ENCODE assay signal across 8 mouse cellular contexts in genomic region chr9:77381565-77381964, GRCm38 (mm10). TPM values are rescaled to one million over a fixed set of nuclear protein-coding genes. Genes with fewer than 3 reads are reported as not detected.
DNase-seq lines count a peak whose midpoint lies in the region; ATAC-seq lines count a peak whose summit lies in the region.

No protein-coding gene starts in this region.

- DNase-seq in midbrain, embryonic 11.5 days (ENCODE audit: low spot score, missing footprints) = peak; percentile 98
- peak; percentile 83 to 86 for DNase-seq in adrenal gland, postnatal 36 days
- peak; percentile 54 for DNase-seq in embryonic facial prominence, embryonic 14.5 days (ENCODE audit: low spot score)
- peak; percentile 45 for DNase-seq in induced T-regulatory cell, adult 2 months (ENCODE audit: low read depth)
- peak; percentile 86 for DNase-seq in limb, embryonic 11.5 days (ENCODE audit: low spot score)
- DNase-seq in ovary, postnatal 36 days (ENCODE audit: low spot score) = peak; percentile 74
- DNase-seq in urinary bladder, postnatal 14 days (ENCODE audit: low spot score) = peak; percentile 81

- ATAC-seq in midbrain, embryonic 11.5 days (ENCODE audit: low FRiP score) = 0 out of 2 replicates have a peak, but pooled peaks have one; percentile 40
- no peak for ATAC-seq in midbrain, embryonic 15.5 days (replicated peaks)
- no peak for ATAC-seq in embryonic facial prominence, embryonic 14.5 days (ENCODE audit: low read depth)
- ATAC-seq in limb, embryonic 11.5 days (ENCODE audit: insufficient number of reproducible peaks, low FRiP score, low TSS enrichment, low read depth) = no peak

- no peaks in the 10 kb centered on the region for H3K27me3 ChIP-seq in midbrain, embryonic 11.5 days (ENCODE audit: control insufficient read depth, insufficient read depth, low read length)
- no peaks in the 10 kb centered on the region for H3K27me3 ChIP-seq in midbrain, embryonic 15.5 days (replicated peaks)
- H3K27me3 ChIP-seq in embryonic facial prominence, embryonic 14.5 days (replicated peaks; ENCODE audit: control insufficient read depth, insufficient read depth, low read length) = no peaks in the 10 kb centered on the region
- H3K27me3 ChIP-seq in limb, embryonic 11.5 days (ENCODE audit: control insufficient read depth, insufficient read depth, low read length) = no peaks in the 10 kb centered on the region

- H3K9ac ChIP-seq in midbrain, embryonic 11.5 days (ENCODE audit: low read length) = no peak overlapping the region
- no peak overlapping the region for H3K9ac ChIP-seq in midbrain, embryonic 15.5 days
- H3K9ac ChIP-seq in embryonic facial prominence, embryonic 14.5 days (ENCODE audit: low read depth, low read length) = no peak overlapping the region
- no peak overlapping the region for H3K9ac ChIP-seq in limb, embryonic 11.5 days (ENCODE audit: low read length)

- H3K4me1 ChIP-seq in midbrain, embryonic 11.5 days (ENCODE audit: control insufficient read depth, insufficient read depth, low read length) = no peaks in the 10 kb centered on the region
- H3K4me1 ChIP-seq in midbrain, embryonic 15.5 days = 0 out of 2 replicates have a peak, but pooled peaks cover 4% of the 10 kb centered on the region
- no peaks in the 10 kb centered on the region for H3K4me1 ChIP-seq in embryonic facial prominence, embryonic 14.5 days (ENCODE audit: control insufficient read depth, insufficient read depth, low read length)
- no peaks in the 10 kb centered on the region for H3K4me1 ChIP-seq in limb, embryonic 11.5 days (ENCODE audit: control insufficient read depth, insufficient read depth, low read length)

- no peaks in the 10 kb centered on the region for H3K36me3 ChIP-seq in midbrain, embryonic 11.5 days (ENCODE audit: control insufficient read depth, insufficient read depth, low read length)
- H3K36me3 ChIP-seq in midbrain, embryonic 15.5 days (replicated peaks) = no peaks in the 10 kb centered on the region
- no peaks in the 10 kb centered on the region for H3K36me3 ChIP-seq in embryonic facial prominence, embryonic 14.5 days (ENCODE audit: control insufficient read depth, insufficient read depth, low read length)
- H3K36me3 ChIP-seq in limb, embryonic 11.5 days (ENCODE audit: control insufficient read depth, insufficient read depth, low read length) = no peaks in the 10 kb centered on the region

- no peaks in the 10 kb centered on the region for H3K9me3 ChIP-seq in midbrain, embryonic 11.5 days (ENCODE audit: control insufficient read depth, low read length)
- no peaks in the 10 kb centered on the region for H3K9me3 ChIP-seq in midbrain, embryonic 15.5 days
- H3K9me3 ChIP-seq in embryonic facial prominence, embryonic 14.5 days (ENCODE audit: control insufficient read depth, low read length) = no peaks in the 10 kb centered on the region
- H3K9me3 ChIP-seq in limb, embryonic 11.5 days (ENCODE audit: control insufficient read depth, low read length) = no peaks in the 10 kb centered on the region

- no peak overlapping the region for H3K4me2 ChIP-seq in midbrain, embryonic 11.5 days
- no peak overlapping the region for H3K4me2 ChIP-seq in midbrain, embryonic 15.5 days
- H3K4me2 ChIP-seq in embryonic facial prominence, embryonic 14.5 days (ENCODE audit: low read depth, low read length) = no peak overlapping the region
- H3K4me2 ChIP-seq in limb, embryonic 11.5 days (ENCODE audit: low read depth, severe bottlenecking) = no peak overlapping the region

- H3K27ac ChIP-seq in midbrain, embryonic 11.5 days (ENCODE audit: low read depth, low read length) = no peak overlapping the region
- H3K27ac ChIP-seq in midbrain, embryonic 15.5 days = no peak overlapping the region
- H3K27ac ChIP-seq in embryonic facial prominence, embryonic 14.5 days (replicated peaks; ENCODE audit: low read depth, low read length) = no peak overlapping the region
- H3K27ac ChIP-seq in limb, embryonic 11.5 days (replicated peaks; ENCODE audit: low read depth, low read length) = no peak overlapping the region

- 14% methylated on average over 5 of the region's 5 CpGs for WGBS in midbrain, embryonic 11.5 days
- WGBS in midbrain, embryonic 15.5 days = 15% methylated on average over 5 of the region's 5 CpGs
- WGBS in embryonic facial prominence, embryonic 14.5 days = 15% methylated on average over 5 of the region's 5 CpGs
- WGBS in limb, embryonic 11.5 days = 21% methylated on average over 5 of the region's 5 CpGs

- no peak overlapping the region for H3K4me3 ChIP-seq in midbrain, embryonic 11.5 days (ENCODE audit: low read depth, low read length)
- H3K4me3 ChIP-seq in midbrain, embryonic 15.5 days = no peak overlapping the region
- H3K4me3 ChIP-seq in embryonic facial prominence, embryonic 14.5 days (ENCODE audit: low read depth, low read length) = no peak overlapping the region
- no peak overlapping the region for H3K4me3 ChIP-seq in limb, embryonic 11.5 days (ENCODE audit: low read depth, low read length)

RNA-seq across cellular contexts. Expression of gene Mlip, which starts 28.8 kb away (rescaled TPM):
- polyA plus RNA-seq in midbrain, embryonic 11.5 days (2014; fragmentation: Nextera tagmentation; extraction: Ambion mirVana) = 0.63 TPM in 1 of 2 replicates, not detected in the other
- 0.56 and 1.4 TPM in 2 replicates for polyA plus RNA-seq in midbrain, embryonic 15.5 days (2015; fragmentation: Nextera tagmentation; extraction: Ambion mirVana)
- total RNA-seq in adrenal gland, postnatal 36 days (2021) = 1 to 10 TPM in 1 of 2 experiments, under 1 TPM in 1; 0.63 to 1.6 TPM
- polyA plus RNA-seq in embryonic facial prominence, embryonic 14.5 days (2014; fragmentation: Nextera tagmentation; extraction: Ambion mirVana) = 5.2 and 17.1 TPM in 2 replicates
- polyA plus RNA-seq in limb, embryonic 11.5 days (2014; fragmentation: Nextera tagmentation; extraction: Ambion mirVana) = 0.25 TPM in 1 of 2 replicates, not detected in the other

Comparison
In these comparisons a context has a peak if more than half of its experiments do, and no peak if none do; other contexts are left out.
1. DNase-seq: peak in every context shown above with its lines; median percentile 98 in midbrain, embryonic 11.5 days; 86 in limb, embryonic 11.5 days; 84 in adrenal gland, postnatal 36 days; 81 in urinary bladder, postnatal 14 days; 74 in ovary, postnatal 36 days; 54 in embryonic facial prominence, embryonic 14.5 days; 45 in induced T-regulatory cell, adult 2 months.